Mouse (Mus musculus) kidney, embryonic 14.5 days (tissue): ENCODE measurements around the gene Xbp1. TPM values are rescaled to one million over a fixed set of nuclear protein-coding genes. Genes with fewer than 3 reads are reported as not detected.
"Not testable (repeated sequence)": the region's sequence is repeated elsewhere in the genome, so short reads cannot be mapped to it uniquely, and the experiment has no call there.

Source experiments
- ATAC-seq: fragments of 200-750 bp; cut with Nextera tagmentation; 2 replicates; pipeline ENCODE4 v1.8.0; 2017; ENCODE audit warnings: moderate number of reproducible peaks, mild to moderate bottlenecking, moderate TSS enrichment, moderate library complexity; ENCODE audit not compliant: low FRiP score, low TSS enrichment
- H3K27ac ChIP-seq: fragments of 300-500 bp; sonication (generic); 2 replicates; pipeline ENCODE4 v1.5.1; 2014; ENCODE audit warnings: low read depth, mild to moderate bottlenecking, low read length, moderate library complexity, mixed read lengths
- H3K27me3 ChIP-seq: fragments of 300-500 bp; sonication (generic); 2 replicates; pipeline ENCODE4 v1.6.1; 2014; ENCODE audit warnings: mild to moderate bottlenecking, low read length; ENCODE audit not compliant: control insufficient read depth, insufficient read depth
- H3K36me3 ChIP-seq: fragments of 300-500 bp; sonication (generic); 2 replicates; pipeline ENCODE4 v1.6.1; 2014; ENCODE audit warnings: low read length, mixed read lengths; ENCODE audit not compliant: control insufficient read depth, insufficient read depth
- H3K4me1 ChIP-seq: fragments of 300-500 bp; sonication (generic); 2 replicates; pipeline ENCODE4 v1.6.1; 2014; ENCODE audit warnings: low read length, mixed read lengths; ENCODE audit not compliant: control insufficient read depth, insufficient read depth
- H3K4me2 ChIP-seq: fragments of 300-500 bp; sonication (generic); replicated peaks from 2 replicates; pipeline ENCODE4 v1.6.1; 2014; ENCODE audit warnings: low read depth, mild to moderate bottlenecking, low read length
- H3K4me3 ChIP-seq: fragments of 300-500 bp; sonication (generic); 2 replicates; pipeline ENCODE4 v1.5.1; 2014; ENCODE audit warnings: mild to moderate bottlenecking, low read length
- H3K9ac ChIP-seq: fragments of 300-500 bp; sonication (generic); 2 replicates; pipeline ENCODE4 v1.6.1; 2014; ENCODE audit warnings: low read depth, mild to moderate bottlenecking, low read length, moderate library complexity
- H3K9me3 ChIP-seq: fragments of 300-500 bp; sonication (generic); 2 replicates; pipeline ENCODE4 v1.6.1; 2016; ENCODE audit warnings: low read length; ENCODE audit not compliant: control insufficient read depth
- WGBS: fragments of 180-500 bp; shearing (Covaris S2); extraction: QIAGEN DNeasy Blood & Tissue Kit; methylation state at CpG from one replicate; pipeline ENCODE4 v1.1.7; 2014; 5-methylcytosine and 5-hydroxymethylcytosine counted together
- polyA plus RNA-seq: library from polyadenylated mRNA; unstranded; fragments of >200 nt; fragmentation: Nextera tagmentation; extraction: Ambion mirVana; gene quantifications from 2 replicates; pipeline ENCODE4 v1.2.1, GENCODE M21; 2014

Gene Xbp1
- polyA plus RNA-seq, 1 experiment from 2014 or later: 174 TPM

- not testable (repeated sequence) for H3K27me3 ChIP-seq, H3K4me2 ChIP-seq, H3K27ac ChIP-seq, H3K36me3 ChIP-seq, H3K9ac ChIP-seq, H3K4me3 ChIP-seq, H3K9me3 ChIP-seq, ATAC-seq, H3K4me1 ChIP-seq
- WGBS: 91% methylated on average over 1 of the region's 1 CpGs
Measured at GRCm38 (mm10) chr11:5544709-5545108, 24.2 kb downstream of the Xbp1 start.

GRCm38 (mm10) chr11:5545457-5545856 lies 25.0 kb downstream of the Xbp1 start:
- Histone ChIP-seq H3K4me1 (peaks cover 7% of the 10 kb centered on the region), H3K27me3 (no peaks in the 10 kb centered on the region), H3K27ac (no peak overlapping the region), H3K9me3 (no peaks in the 10 kb centered on the region), H3K9ac (no peak overlapping the region), H3K36me3 (no peaks in the 10 kb centered on the region), H3K4me2 (no peak overlapping the region), H3K4me3 (no peak overlapping the region)
- ATAC-seq: no peak
- 80% methylated on average over 4 of the region's 4 CpGs for WGBS

- Histone ChIP-seq H3K27me3 (no peaks in the 10 kb centered on the region), H3K9ac (no peak overlapping the region), H3K4me1 (no peaks in the 10 kb centered on the region), H3K36me3 (no peaks in the 10 kb centered on the region), H3K9me3 (no peaks in the 10 kb centered on the region), H3K4me2 (no peak overlapping the region), H3K27ac (no peak overlapping the region), H3K4me3 (no peak overlapping the region)
- WGBS: 88% methylated on average over 3 of the region's 3 CpGs
- ATAC-seq: no peak
Measured at GRCm38 (mm10) chr11:5546693-5547092, 26.2 kb downstream of the Xbp1 start.

- no peak overlapping the region for H3K27ac ChIP-seq
- no peaks in the 10 kb centered on the region for H3K9me3 ChIP-seq
- WGBS: 83% methylated on average over 5 of the region's 5 CpGs
- H3K36me3 ChIP-seq: no peaks in the 10 kb centered on the region
- ATAC-seq: no peak
- no peak overlapping the region for H3K9ac ChIP-seq
- no peak overlapping the region for H3K4me2 ChIP-seq
- H3K27me3 ChIP-seq: no peaks in the 10 kb centered on the region
- H3K4me1 ChIP-seq: no peaks in the 10 kb centered on the region
- no peak overlapping the region for H3K4me3 ChIP-seq
Measured at GRCm38 (mm10) chr11:5551430-5551829, 31.0 kb downstream of the Xbp1 start.

- H3K36me3 ChIP-seq: no peaks in the 10 kb centered on the region
- no peaks in the 10 kb centered on the region for H3K4me1 ChIP-seq
- no peak overlapping the region for H3K4me2 ChIP-seq
- H3K27me3 ChIP-seq: no peaks in the 10 kb centered on the region
- no peaks in the 10 kb centered on the region for H3K9me3 ChIP-seq
- H3K27ac ChIP-seq: no peak overlapping the region
- no peak overlapping the region for H3K4me3 ChIP-seq
- 72% methylated on average over 1 of the region's 1 CpGs for WGBS
- no peak overlapping the region for H3K9ac ChIP-seq
- no peak for ATAC-seq
Measured at GRCm38 (mm10) chr11:5551931-5552330, 31.5 kb downstream of the Xbp1 start.

- Histone ChIP-seq H3K9ac (no peak overlapping the region), H3K36me3 (no peaks in the 10 kb centered on the region), H3K27ac (no peak overlapping the region), H3K4me1 (no peaks in the 10 kb centered on the region), H3K4me2 (no peak overlapping the region), H3K4me3 (no peak overlapping the region), H3K9me3 (no peaks in the 10 kb centered on the region), H3K27me3 (no peaks in the 10 kb centered on the region)
- 82% methylated on average over 3 of the region's 3 CpGs for WGBS
- ATAC-seq: no peak
Measured at GRCm38 (mm10) chr11:5560273-5560672, 39.8 kb downstream of the Xbp1 start.

GRCm38 (mm10) chr11:5562625-5563268 lies 42.3 kb downstream of the Xbp1 start:
- no peak overlapping the region for H3K4me2 ChIP-seq
- no peak overlapping the region for H3K4me3 ChIP-seq
- H3K9me3 ChIP-seq: no peaks in the 10 kb centered on the region
- H3K27me3 ChIP-seq: no peaks in the 10 kb centered on the region
- no peak overlapping the region for H3K9ac ChIP-seq
- WGBS: 43% methylated on average over 9 of the region's 9 CpGs
- H3K36me3 ChIP-seq: no peaks in the 10 kb centered on the region
- H3K27ac ChIP-seq: no peak overlapping the region
- no peaks in the 10 kb centered on the region for H3K4me1 ChIP-seq
- ATAC-seq: no peak

GRCm38 (mm10) chr11:5563898-5564297 lies 43.4 kb downstream of the Xbp1 start:
- no peaks in the 10 kb centered on the region for H3K36me3 ChIP-seq
- no peaks in the 10 kb centered on the region for H3K4me1 ChIP-seq
- WGBS: 74% methylated on average over 6 of the region's 6 CpGs
- H3K4me3 ChIP-seq: no peak overlapping the region
- no peaks in the 10 kb centered on the region for H3K27me3 ChIP-seq
- H3K9me3 ChIP-seq: no peaks in the 10 kb centered on the region
- no peak overlapping the region for H3K9ac ChIP-seq
- no peak overlapping the region for H3K4me2 ChIP-seq
- no peak for ATAC-seq
- no peak overlapping the region for H3K27ac ChIP-seq

GRCm38 (mm10) chr11:5565596-5565995 lies 45.1 kb downstream of the Xbp1 start:
- H3K36me3 ChIP-seq: no peaks in the 10 kb centered on the region
- no peaks in the 10 kb centered on the region for H3K27me3 ChIP-seq
- no peaks in the 10 kb centered on the region for H3K4me1 ChIP-seq
- H3K4me3 ChIP-seq: no peak overlapping the region
- H3K4me2 ChIP-seq: no peak overlapping the region
- H3K9me3 ChIP-seq: no peaks in the 10 kb centered on the region
- WGBS: 86% methylated on average over 3 of the region's 3 CpGs
- ATAC-seq: no peak
- H3K9ac ChIP-seq: no peak overlapping the region
- no peak overlapping the region for H3K27ac ChIP-seq
